Mouse (Mus musculus) heart, postnatal 0 days (tissue): ENCODE data around the gene Brsk1.

Experiments used
- CTCF ChIP-seq: IDR thresholded peaks from 2 replicates; pipeline ENCODE4 v1.5.1; 2016; ENCODE audit warnings: antibody characterized with exemption, control low read depth, low read depth
- EP300 ChIP-seq: IDR thresholded peaks from 2 replicates; pipeline ENCODE4 v1.6.1; 2016; ENCODE audit warnings: antibody characterized with exemption, low read depth

- TF ChIP-seq CTCF (no peak), EP300 (no peak)
Measured at GRCm38 (mm10) chr7:4743354-4743753, 53.0 kb downstream of the Brsk1 start.
